Mouse (Mus musculus): ENCODE data around the gene Bnipl. TPM values are rescaled to one million over a fixed set of nuclear protein-coding genes. Genes with fewer than 3 reads are reported as not detected.

Bnipl gene
- polyA plus RNA-seq, 1 experiment from 2014 or later, result 0.23 TPM

- Histone ChIP-seq H3K4me3 (replicated peaks; ENCODE audit: low read length) (no peak overlapping the region), H3K27ac (ENCODE audit: low read length) (no peak overlapping the region), H3K9ac (replicated peaks; ENCODE audit: low read depth, low read length) (no peak overlapping the region), H3K9me3 (ENCODE audit: control insufficient read depth, low read length) (no peaks in the 10 kb centered on the region), H3K36me3 (ENCODE audit: control insufficient read depth, insufficient read depth) (peaks cover 40% of the 10 kb centered on the region), H3K4me2 (ENCODE audit: low read length) (no peak overlapping the region), H3K4me1 (replicated peaks; ENCODE audit: control insufficient read depth, insufficient read depth, low read length) (peaks cover 13% of the 10 kb centered on the region), H3K27me3 (replicated peaks; ENCODE audit: control insufficient read depth, insufficient read depth, low read length) (no peaks in the 10 kb centered on the region)
- no peak for ATAC-seq
- WGBS, result 59% methylated on average over 23 of the region's 23 CpGs
Measured at GRCm38 (mm10) chr3:95235386-95236301, 15.3 kb downstream of the Bnipl start.

DNA sequence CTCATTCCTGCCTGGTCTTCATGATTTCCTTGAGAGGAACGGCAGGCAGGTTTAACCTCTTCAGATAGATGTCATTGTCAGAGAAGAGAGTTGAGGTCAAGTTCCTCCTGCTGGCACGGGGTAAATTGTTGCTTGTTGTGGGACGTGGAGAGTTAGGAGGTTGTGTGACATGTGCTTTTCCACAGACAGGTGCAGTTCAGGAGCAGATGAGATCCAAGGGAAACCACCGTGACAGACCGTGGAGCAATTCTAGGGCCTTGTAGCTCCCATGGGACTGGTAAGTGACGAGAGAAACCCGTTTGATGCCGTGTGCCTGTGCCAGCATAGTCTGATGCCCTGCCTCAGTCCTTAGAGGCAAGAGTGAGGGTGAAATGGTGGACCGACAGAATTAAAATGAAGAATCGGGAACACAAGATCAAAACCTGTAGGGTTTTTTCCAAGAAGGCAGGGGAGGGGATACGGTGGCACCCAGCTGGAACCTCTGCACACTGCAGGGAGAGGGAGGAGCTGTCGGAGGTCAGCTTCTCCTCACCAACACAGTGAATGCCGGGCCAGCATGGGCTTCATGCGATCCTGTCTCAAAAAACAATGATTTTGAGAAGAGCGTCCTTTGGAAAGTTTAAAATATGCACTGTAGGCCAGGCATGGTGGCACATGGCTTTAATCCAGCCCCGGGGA, 17.6 kb downstream of the Bnipl start:
- Histone ChIP-seq H3K4me2 (ENCODE audit: low read length) (no peak overlapping the region), H3K9me3 (ENCODE audit: control insufficient read depth, low read length) (no peaks in the 10 kb centered on the region), H3K27ac (ENCODE audit: low read length) (no peak overlapping the region), H3K27me3 (replicated peaks; ENCODE audit: control insufficient read depth, insufficient read depth, low read length) (no peaks in the 10 kb centered on the region), H3K36me3 (ENCODE audit: control insufficient read depth, insufficient read depth) (peaks cover 40% of the 10 kb centered on the region), H3K4me1 (replicated peaks; ENCODE audit: control insufficient read depth, insufficient read depth, low read length) (peaks cover 21% of the 10 kb centered on the region), H3K9ac (replicated peaks; ENCODE audit: low read depth, low read length) (no peak overlapping the region), H3K4me3 (replicated peaks; ENCODE audit: low read length) (no peak overlapping the region)
- ATAC-seq, result no peak
- WGBS, result 90% methylated on average over 16 of the region's 16 CpGs

DNA sequence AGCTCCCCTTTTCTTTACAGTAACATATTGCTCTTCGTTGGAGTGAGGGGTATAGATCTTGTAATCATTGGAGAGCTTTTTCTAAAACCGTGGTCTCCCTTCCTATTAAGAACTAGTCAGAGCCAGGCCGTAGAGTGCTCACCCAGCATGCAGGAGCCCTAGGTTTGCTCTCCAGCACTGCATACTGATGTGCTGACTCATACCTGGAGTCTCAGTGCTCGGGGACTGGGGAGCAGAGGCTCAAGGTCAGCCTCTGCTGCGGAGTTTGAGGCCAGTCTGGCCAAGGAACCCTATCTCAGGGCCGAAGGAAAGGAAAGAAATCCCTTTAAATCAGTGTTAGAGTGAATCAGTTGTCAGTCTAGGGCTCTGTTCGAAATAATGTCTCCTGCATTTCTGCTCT, 18.2 kb downstream of the Bnipl start:
- no peak overlapping the region for H3K27ac ChIP-seq (ENCODE audit: low read length)
- H3K4me2 ChIP-seq (ENCODE audit: low read length), result no peak overlapping the region
- ATAC-seq, result no peak
- no peaks in the 10 kb centered on the region for H3K9me3 ChIP-seq (ENCODE audit: control insufficient read depth, low read length)
- peaks cover 35% of the 10 kb centered on the region for H3K36me3 ChIP-seq (ENCODE audit: control insufficient read depth, insufficient read depth)
- 92% methylated on average over 7 of the region's 7 CpGs for WGBS
- H3K4me1 ChIP-seq (replicated peaks; ENCODE audit: control insufficient read depth, insufficient read depth, low read length), result peaks cover 21% of the 10 kb centered on the region
- H3K9ac ChIP-seq (replicated peaks; ENCODE audit: low read depth, low read length), result no peak overlapping the region
- no peaks in the 10 kb centered on the region for H3K27me3 ChIP-seq (replicated peaks; ENCODE audit: control insufficient read depth, insufficient read depth, low read length)
- H3K4me3 ChIP-seq (replicated peaks; ENCODE audit: low read length), result no peak overlapping the region

DNA sequence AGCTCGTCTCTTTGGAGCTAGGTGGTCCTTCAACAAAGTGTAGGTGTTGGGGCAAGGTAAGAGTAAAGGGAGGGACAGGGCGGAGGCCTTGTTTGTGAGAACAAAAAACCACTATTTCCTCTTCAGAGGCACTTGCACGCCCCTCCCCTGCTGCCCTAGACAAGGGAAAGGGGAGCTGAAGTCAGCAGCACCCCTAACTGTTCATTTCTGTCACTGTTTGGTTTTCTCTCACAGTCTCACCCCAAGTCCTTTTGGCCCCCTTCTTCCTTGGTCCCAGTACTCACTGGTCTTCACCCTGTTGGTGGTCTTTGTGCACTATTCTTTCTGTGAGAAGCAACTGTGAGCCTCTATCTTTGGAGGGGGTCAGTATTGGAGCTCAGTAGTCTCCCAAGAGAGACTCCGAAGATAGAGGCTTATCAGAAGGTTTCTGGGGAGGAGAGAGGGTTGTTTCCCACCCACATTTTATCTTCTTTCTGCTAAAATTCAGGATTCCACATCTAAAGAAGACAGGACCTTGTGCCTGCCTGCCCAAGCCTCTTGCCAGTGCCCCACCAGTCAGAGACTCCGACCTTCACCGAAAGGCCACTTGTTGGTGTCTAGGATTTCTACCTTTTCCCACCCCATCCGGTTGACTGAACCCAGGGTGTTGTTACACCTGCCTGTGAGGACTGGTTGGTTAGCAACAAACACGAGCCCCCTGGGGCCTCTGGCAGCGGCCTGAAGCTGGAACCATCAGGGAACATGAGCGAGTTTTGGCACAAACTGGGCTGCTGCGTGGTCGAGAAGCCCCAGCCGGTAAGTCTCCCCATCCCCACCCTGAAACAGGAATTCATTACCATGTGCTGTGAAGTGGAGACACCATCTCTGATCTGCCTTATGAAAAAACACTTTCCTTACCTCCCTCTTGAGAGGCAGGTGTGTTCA, 19.4 kb downstream of the Bnipl start, which contains the start of gene Mllt11:
Gene Mllt11, minus strand, starts transcription at position 874 of the 924 bp plus-strand sequence.
- no peak for ATAC-seq
- H3K4me1 ChIP-seq (replicated peaks; ENCODE audit: control insufficient read depth, insufficient read depth, low read length), result peaks cover 23% of the 10 kb centered on the region
- H3K4me2 ChIP-seq (ENCODE audit: low read length), result peak within 1 kb of the TSS; percentile 74
- no peaks in the 10 kb centered on the region for H3K27me3 ChIP-seq (replicated peaks; ENCODE audit: control insufficient read depth, insufficient read depth, low read length)
- 74% methylated on average over 13 of the region's 13 CpGs for WGBS
- peak within 1 kb of the TSS; percentile 35 for H3K9ac ChIP-seq (replicated peaks; ENCODE audit: low read depth, low read length)
- peak within 1 kb of the TSS; percentile 98 for H3K27ac ChIP-seq (ENCODE audit: low read length)
- peaks cover 32% of the 10 kb centered on the region for H3K36me3 ChIP-seq (ENCODE audit: control insufficient read depth, insufficient read depth)
- H3K9me3 ChIP-seq (ENCODE audit: control insufficient read depth, low read length), result no peaks in the 10 kb centered on the region
- H3K4me3 ChIP-seq (replicated peaks; ENCODE audit: low read length), result peak within 1 kb of the TSS; percentile 84

GRCm38 (mm10) chr3:95230495-95231297, 20.3 kb downstream of the Bnipl start:
- Histone ChIP-seq H3K9me3 (ENCODE audit: control insufficient read depth, low read length) (no peaks in the 10 kb centered on the region), H3K4me1 (replicated peaks; ENCODE audit: control insufficient read depth, insufficient read depth, low read length) (peaks cover 31% of the 10 kb centered on the region), H3K9ac (replicated peaks; ENCODE audit: low read depth, low read length) (peak overlapping the region; percentile 91), H3K4me2 (ENCODE audit: low read length) (peak overlapping the region; percentile 74), H3K27me3 (replicated peaks; ENCODE audit: control insufficient read depth, insufficient read depth, low read length) (no peaks in the 10 kb centered on the region), H3K36me3 (ENCODE audit: control insufficient read depth, insufficient read depth) (peaks cover 31% of the 10 kb centered on the region), H3K4me3 (replicated peaks; ENCODE audit: low read length) (peak overlapping the region; percentile 84), H3K27ac (ENCODE audit: low read length) (peak overlapping the region; percentile 98)
- 0 out of 2 replicates have a peak, but pooled peaks have one; percentile 7 for ATAC-seq
- 24% methylated on average over 8 of the region's 8 CpGs for WGBS

DNA sequence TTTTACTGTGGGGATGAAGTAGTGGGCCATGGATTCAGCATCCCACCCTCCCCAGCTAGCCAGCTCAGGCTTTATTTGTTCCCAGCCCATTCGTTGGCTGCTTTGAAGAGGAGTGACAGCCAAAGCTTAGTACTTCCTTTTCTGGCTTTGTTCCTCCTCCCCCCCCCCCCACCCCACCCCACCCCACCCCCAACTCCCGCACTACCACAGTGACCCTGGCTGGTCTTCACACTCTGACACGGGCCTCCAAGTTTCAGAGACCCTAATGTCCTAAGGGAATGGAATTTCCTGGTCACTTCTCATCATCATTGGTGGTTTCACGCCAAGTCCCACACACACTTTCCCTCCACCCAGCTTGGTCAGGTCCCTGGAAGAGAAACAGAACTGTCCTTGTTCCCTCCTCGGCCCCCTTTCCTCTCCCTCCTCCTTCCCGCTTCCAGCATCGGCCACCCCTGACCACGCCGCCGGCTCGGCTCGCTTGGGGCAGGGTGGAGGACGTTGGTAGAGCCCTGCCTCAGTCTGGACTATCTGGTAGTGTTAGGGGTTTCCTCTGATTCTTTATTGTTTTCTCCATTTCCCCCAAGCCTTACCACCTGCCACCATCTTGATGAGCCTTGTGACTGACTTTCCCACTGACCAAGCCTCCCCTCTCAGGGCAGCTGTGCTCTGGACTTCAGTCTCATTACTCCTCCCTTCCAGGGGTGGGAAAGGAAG, 21.1 kb downstream of the Bnipl start:
- Histone ChIP-seq H3K27ac (ENCODE audit: low read length) (peak overlapping the region; percentile 98), H3K4me1 (replicated peaks; ENCODE audit: control insufficient read depth, insufficient read depth, low read length) (peaks cover 39% of the 10 kb centered on the region), H3K36me3 (ENCODE audit: control insufficient read depth, insufficient read depth) (peaks cover 27% of the 10 kb centered on the region), H3K9me3 (ENCODE audit: control insufficient read depth, low read length) (no peaks in the 10 kb centered on the region), H3K4me2 (ENCODE audit: low read length) (peak overlapping the region; percentile 74), H3K9ac (replicated peaks; ENCODE audit: low read depth, low read length) (peak overlapping the region; percentile 91), H3K27me3 (replicated peaks; ENCODE audit: control insufficient read depth, insufficient read depth, low read length) (no peaks in the 10 kb centered on the region), H3K4me3 (replicated peaks; ENCODE audit: low read length) (peak overlapping the region; percentile 84)
- peak; percentile 15 for ATAC-seq
- 0% methylated on average over 13 of the region's 13 CpGs for WGBS

- H3K4me2 ChIP-seq (ENCODE audit: low read length), result peak overlapping the region; percentile 74
- no peaks in the 10 kb centered on the region for H3K9me3 ChIP-seq (ENCODE audit: control insufficient read depth, low read length)
- 0% methylated on average over 43 of the region's 43 CpGs for WGBS
- peak overlapping the region; percentile 98 for H3K27ac ChIP-seq (ENCODE audit: low read length)
- H3K4me1 ChIP-seq (replicated peaks; ENCODE audit: control insufficient read depth, insufficient read depth, low read length), result peaks cover 46% of the 10 kb centered on the region
- peaks cover 22% of the 10 kb centered on the region for H3K36me3 ChIP-seq (ENCODE audit: control insufficient read depth, insufficient read depth)
- peak; percentile 16 for ATAC-seq
- no peaks in the 10 kb centered on the region for H3K27me3 ChIP-seq (replicated peaks; ENCODE audit: control insufficient read depth, insufficient read depth, low read length)
- peak overlapping the region; percentile 91 for H3K9ac ChIP-seq (replicated peaks; ENCODE audit: low read depth, low read length)
- peak overlapping the region; percentile 84 for H3K4me3 ChIP-seq (replicated peaks; ENCODE audit: low read length)
Measured at GRCm38 (mm10) chr3:95228894-95229780, 21.9 kb downstream of the Bnipl start.

Data from forebrain, embryonic 16.5 days (tissue).